Mouse (Mus musculus): ENCODE measurements around the gene Exosc1.

Gene Exosc1

DNA sequence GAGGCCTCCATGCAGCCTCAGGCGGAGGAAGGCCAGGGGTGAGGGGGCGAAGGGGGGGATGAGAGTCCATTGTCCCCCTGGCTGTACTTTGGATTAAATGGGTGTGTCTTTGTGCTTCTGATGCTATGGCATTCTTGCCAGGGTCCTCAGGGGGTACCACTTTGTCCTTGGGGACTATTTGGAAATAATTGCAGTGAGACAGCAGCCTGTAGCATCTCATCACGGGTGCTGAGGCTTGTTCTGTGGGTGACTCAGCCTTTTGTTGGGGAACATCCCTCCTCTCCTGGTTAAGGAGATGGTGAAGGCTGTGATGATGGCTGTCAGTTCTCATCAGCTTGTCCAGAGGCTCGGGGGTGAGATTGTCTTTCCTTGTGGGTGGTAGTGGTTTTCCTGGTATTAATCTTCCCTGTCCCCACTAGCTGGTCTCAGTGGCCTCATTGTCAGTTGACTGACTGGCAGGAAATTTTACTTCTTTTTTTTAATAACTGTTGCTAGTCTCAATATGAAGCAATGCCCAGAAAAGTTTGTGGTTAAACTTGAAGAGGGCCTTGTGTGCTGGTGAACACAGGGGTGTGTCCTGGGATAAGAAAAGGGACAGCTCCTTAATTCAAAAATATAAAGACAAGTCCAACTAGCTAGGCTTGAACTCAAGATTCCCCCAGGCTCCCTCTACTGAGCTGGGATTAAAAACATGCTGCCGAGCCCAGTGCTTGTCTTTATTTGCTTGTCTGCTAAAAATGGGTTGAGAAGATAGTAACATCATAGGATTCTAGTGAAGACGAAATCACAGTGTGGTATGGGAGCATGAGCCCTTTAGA is 19.2 kb downstream of the Exosc1 start:
- DNase-seq (ENCODE audit: low spot score), result no peak

- DNase-seq (ENCODE audit: low spot score), result peak; percentile 35
Observed at GRCm38 (mm10) chr19:41912121-41913080, 20.8 kb downstream of the Exosc1 start.

DNA sequence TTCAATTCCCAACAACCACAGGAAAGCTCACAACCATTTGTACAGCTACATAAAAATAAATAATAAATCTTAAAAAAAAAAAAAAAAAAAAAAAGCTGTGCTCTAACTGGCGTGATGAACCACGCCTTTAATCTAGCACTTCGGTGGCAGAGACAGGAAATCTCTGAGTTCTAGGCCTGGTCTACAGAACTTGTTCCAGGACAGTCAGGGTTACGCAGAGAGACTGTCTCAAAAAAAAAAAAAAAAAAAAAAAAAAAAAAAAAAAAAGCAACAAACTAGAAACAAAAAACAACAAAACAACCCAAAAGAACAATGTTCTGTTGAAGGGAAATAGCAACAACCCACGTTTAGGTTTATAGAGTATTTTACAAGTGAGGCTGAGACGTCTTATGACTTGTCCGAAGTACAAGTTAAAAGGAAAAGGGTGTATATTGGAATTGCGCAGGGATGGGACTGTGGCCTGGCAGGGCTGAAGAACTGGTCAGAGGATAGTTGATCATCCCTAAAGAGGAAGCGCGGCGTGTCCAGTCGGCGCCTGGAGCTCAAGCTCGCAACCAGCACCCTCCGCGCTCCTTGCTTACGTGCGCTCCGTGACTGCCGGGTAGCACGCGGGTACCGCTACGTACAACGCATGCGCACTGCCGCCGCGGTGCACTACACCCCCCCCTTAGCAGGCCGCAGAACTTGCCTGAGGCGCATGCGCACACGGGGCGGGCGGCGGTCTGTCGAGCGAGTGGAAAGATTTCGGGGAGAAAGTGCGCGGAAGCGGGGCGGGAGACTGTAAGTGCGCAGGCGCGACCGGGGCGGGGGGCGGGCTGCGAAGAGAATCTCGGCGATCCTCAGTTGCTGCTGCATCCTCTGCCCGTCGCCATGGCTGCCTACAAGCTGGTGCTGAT is 21.8 kb downstream of the Exosc1 start, which contains the start of gene Pgam1:
TSS of gene Pgam1 (plus strand) at position 746 of the 896 bp plus-strand sequence.
- peak; percentile 96 for DNase-seq (ENCODE audit: low spot score)

DNA sequence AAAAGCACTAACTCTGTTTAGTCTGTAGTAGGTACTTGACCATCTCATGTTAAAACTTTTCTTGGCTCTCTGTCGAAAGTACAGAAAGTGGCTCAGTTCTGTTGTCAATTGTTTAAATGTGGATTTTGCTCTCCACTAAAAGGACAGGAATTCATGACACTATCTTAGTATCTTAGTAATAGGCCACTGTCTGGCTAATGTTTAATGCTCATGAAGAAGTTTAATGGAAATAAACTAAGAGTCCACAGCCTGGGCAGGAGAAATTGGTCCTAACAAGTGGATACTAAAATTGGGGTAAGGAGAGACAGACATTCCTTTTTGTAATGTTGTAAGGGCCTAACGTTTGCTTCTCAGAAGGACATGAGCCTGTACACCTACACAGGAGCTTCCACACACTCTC is 22.8 kb downstream of the Exosc1 start:
- DNase-seq (ENCODE audit: low spot score), result no peak

- no peak for DNase-seq (ENCODE audit: low spot score)
Observed at GRCm38 (mm10) chr19:41908736-41909135, 24.5 kb downstream of the Exosc1 start.

GRCm38 (mm10) chr19:41907079-41907760 is 26.0 kb downstream of the Exosc1 start:
- no peak for DNase-seq (ENCODE audit: low spot score)

GRCm38 (mm10) chr19:41906311-41907078 is 26.7 kb downstream of the Exosc1 start:
- DNase-seq (ENCODE audit: low spot score), result no peak

- no peak for DNase-seq (ENCODE audit: low spot score)
Observed at GRCm38 (mm10) chr19:41905246-41905645, 28.0 kb downstream of the Exosc1 start.

DNA sequence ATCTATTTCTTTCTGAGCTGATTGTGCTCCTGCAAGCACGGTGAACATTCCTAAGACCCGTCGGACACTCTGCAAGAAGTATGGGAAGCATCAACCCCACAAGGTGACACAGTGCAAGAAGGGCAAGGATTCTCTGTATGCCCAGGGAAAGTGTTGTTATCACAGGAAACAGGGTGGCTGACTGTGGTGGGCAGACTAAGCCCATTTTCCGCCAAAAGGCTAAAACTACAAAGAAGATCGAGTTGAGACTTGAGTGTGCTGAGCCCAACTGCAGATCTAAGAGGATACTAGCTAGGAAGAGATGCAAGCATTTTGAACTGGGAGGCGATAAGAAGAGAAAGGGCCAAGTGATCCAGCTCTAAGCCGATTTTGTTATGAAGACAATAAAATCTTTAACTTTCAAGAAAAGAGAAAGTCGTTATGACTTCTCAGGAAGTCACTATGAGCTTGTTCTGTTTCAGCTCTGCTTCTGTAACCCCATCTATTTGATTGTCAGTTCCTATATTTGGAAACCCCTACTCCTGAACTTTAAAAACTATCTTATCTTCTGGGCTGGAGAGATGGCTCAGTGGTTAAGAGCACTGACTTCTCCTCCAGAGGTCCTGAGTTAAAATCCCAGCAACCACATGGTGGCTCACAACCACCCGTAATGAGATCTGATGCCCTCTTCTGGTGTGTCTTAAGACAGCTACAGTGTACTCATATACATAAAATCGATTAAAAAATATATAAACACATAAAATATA is 30.2 kb downstream of the Exosc1 start:
- no peak for DNase-seq (ENCODE audit: low spot score)

DNA sequence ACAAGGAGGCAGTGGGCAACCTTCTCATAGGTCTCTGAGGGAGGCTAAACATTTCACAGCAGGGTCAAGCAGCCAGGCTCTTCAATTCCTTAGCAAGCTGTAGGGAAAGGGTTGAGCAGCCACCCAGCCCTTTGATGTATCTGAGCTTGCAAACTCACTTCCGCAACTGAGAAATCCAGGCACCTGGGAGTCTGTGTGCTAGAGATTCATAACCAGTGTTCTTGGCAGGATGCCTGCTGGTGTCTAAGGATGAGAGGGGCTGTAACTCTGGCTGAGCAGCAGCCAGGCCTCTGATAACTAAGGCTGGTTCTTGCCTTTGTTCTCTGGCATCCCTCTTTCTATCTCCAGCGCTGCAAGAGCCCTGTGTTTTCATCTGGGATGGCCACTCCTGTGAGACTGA is 31.5 kb downstream of the Exosc1 start:
- DNase-seq (ENCODE audit: low spot score), result no peak

DNA sequence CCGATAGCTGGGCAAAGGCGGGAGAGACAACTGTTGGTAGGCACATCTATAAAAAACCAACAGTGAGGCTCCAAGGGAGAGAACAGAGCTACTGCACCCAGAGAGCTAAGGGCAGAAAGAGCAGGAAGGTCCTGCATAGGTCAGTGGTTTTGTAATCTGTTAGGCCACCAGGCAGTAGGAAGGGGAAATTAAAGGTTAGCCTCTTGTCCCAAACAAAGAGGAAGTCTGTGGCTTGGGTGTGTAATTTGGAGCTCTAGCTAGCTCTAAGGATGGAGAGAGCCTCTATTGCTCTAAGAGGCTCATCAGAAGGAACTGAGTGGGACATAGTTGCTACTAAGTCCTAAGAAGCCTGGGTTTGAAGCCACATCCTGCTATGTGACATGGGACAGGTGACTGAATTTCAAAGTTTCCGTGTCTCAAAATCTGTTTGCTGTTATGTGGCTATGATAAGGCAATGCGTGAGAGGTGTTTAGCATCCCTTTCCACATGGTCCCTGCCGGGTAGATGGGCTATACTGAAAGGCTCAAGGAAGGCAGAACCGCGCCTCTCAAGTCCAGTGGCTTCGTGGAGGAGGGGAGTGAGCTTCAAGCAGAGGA is 32.6 kb downstream of the Exosc1 start:
- no peak for DNase-seq (ENCODE audit: low spot score)

- no peak for DNase-seq (ENCODE audit: low spot score)
Observed at GRCm38 (mm10) chr19:41898860-41899259, 34.4 kb downstream of the Exosc1 start.

- DNase-seq (ENCODE audit: low spot score), result no peak
Observed at GRCm38 (mm10) chr19:41896319-41896711, 36.9 kb downstream of the Exosc1 start.

- peak; percentile 63 for DNase-seq (ENCODE audit: low spot score)
Observed at GRCm38 (mm10) chr19:41895460-41896318, 37.5 kb downstream of the Exosc1 start, which contains the start of gene Rrp12. Rrp12 (minus strand) TSS chr19:41896173.

- DNase-seq (ENCODE audit: low spot score), result no peak
Observed at GRCm38 (mm10) chr19:41894959-41895358, 38.3 kb downstream of the Exosc1 start.

DNA sequence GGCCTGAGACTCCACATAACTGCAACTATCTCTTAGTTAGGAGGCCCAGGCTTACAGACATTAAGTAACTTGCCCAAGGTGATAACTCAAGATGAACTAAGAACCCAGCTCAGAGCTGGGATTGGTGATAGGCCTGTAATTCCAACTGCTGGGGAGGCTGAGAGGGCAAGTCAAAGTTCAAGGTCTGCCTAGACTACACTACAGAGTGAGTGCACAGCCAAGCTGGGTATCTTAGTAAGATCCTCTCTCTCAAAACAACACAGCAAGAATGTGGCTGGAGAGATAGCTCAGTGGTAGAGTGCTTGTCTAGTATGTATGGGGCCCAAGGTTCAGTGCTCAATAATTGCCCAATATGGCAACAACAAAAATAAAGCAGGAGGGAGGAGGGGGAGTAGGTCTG is 45.0 kb downstream of the Exosc1 start:
- no peak for DNase-seq (ENCODE audit: low spot score)

DNA sequence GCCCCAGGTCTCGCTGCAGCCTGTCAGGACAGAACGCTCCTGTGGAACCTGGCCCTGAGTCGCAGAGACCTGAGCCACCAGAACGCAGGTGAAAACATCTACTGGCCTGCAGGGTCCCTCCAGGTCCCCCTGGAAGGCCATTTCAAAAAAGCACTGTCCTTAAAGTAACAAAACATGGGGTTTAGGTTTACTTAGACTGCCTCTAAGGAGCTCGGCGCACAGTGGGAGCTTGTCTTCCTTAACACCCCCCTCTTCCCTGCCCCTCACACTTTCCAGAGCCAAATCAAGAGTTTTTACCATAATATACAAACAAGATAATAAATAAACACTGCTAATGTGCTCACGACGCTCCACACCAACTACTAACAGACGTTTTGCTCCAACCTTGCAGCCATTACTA is 49.3 kb downstream of the Exosc1 start:
- DNase-seq (ENCODE audit: low spot score), result no peak

DNA sequence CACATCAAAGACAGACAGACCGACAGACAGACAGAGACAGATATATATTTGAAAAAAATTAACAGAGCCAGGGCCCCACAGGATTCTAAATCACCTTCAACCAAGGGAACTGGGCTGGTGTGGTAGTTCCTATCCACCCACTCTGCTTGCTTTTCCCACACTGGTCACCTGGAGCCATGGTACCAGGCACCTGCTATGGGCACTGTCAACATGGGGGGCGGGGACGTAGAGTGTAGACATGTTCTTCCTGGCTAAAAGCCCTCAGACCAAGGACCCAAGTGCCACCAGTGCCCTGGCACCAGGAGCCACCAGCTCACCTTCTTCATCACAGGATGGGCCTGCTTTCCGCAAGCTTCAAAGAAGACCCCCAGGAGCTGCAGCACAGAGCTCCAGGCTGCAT is 51.4 kb downstream of the Exosc1 start:
- no peak for DNase-seq (ENCODE audit: low spot score)

Measured in urinary bladder, postnatal 25 days (tissue).